Mouse (Mus musculus) bone marrow macrophage, adult 2 months (primary cell): Measurements from ENCODE around the gene Cmc2.
A peak's percentile ranks its signal among the peaks of the same experiment; 100 is the strongest.

Experiments
- CTCF ChIP-seq: IDR thresholded peaks from 2 replicates; pipeline ENCODE4 v1.5.1; 2012; ENCODE audit warnings: low read depth, mild to moderate bottlenecking, low read length, moderate library complexity
- POLR2A ChIP-seq: IDR thresholded peaks from 2 replicates; pipeline ENCODE4 v1.6.1; 2012; ENCODE audit warnings: mild to moderate bottlenecking, low read depth, low read length, borderline replicate concordance

GRCm38 (mm10) chr8:116943161-116943554, 21.9 kb upstream of the Cmc2 start, which contains the start of gene Atmin:
- TF ChIP-seq CTCF (peak; percentile 61), POLR2A (no peak)
